Mouse (Mus musculus) MEL (cell line): ENCODE measurements around the gene Zfp646. TPM values are rescaled to one million over a fixed set of nuclear protein-coding genes. Genes with fewer than 3 reads are reported as not detected.
A peak's percentile ranks its signal among the peaks of the same experiment; 100 is the strongest.
"Not testable (repeated sequence)": the region's sequence is repeated elsewhere in the genome, so short reads cannot be mapped to it uniquely, and the experiment has no call there.

ENCODE experiments used
- DNase-seq: peaks from one replicate; pipeline ENCODE4 v3.0.0; 2011; ENCODE audit warnings: low read depth, low spot score
- H3K27ac ChIP-seq: 2 replicates; pipeline ENCODE4 v1.5.1; 2012; ENCODE audit warnings: low read depth, mild to moderate bottlenecking, control low read depth, low read length, moderate library complexity; ENCODE audit not compliant: control insufficient read depth
- H3K27me3 ChIP-seq, 2 experiments: fragments of 150-350 bp in 1 of 2; sonication (generic) in 1 of 2; 2 replicates each; pipeline ENCODE4 v1.6.1; 2012; ENCODE audit warnings: low read length in 2 of 2, mild to moderate bottlenecking in 2 of 2, improper control_type of control experiment in 1 of 2, moderate library complexity in 1 of 2; ENCODE audit not compliant: insufficient read depth in 2 of 2, control insufficient read depth in 1 of 2
- H3K36me3 ChIP-seq, 2 experiments: 2 replicates each; pipeline ENCODE4 v1.6.1; 2012 to 2014; ENCODE audit warnings: low read length in 2 of 2, improper control_type of control experiment in 1 of 2, inconsistent platforms in 1 of 2, mild to moderate bottlenecking in 1 of 2; ENCODE audit not compliant: insufficient read depth in 2 of 2, control insufficient read depth in 1 of 2
- H3K4me1 ChIP-seq, 2 experiments: fragments of 150-350 bp in 1 of 2; sonication (generic) in 1 of 2; 2 replicates each; pipeline ENCODE4 v1.6.1; 2012; ENCODE audit warnings: low read length in 2 of 2, improper control_type of control experiment in 1 of 2, mild to moderate bottlenecking in 1 of 2; ENCODE audit not compliant: insufficient read depth in 2 of 2, control insufficient read depth in 1 of 2
- H3K4me3 ChIP-seq, 2 experiments: fragments of 150-350 bp in 1 of 2; sonication (generic) in 1 of 2; 2 replicates each; pipeline ENCODE4 v1.5.1; 2012; ENCODE audit warnings: low read depth in 2 of 2, low read length in 2 of 2, mild to moderate bottlenecking in 2 of 2, moderate library complexity in 2 of 2, control low read depth in 1 of 2, improper control_type of control experiment in 1 of 2; ENCODE audit not compliant: control insufficient read depth in 1 of 2, insufficient read depth in 1 of 2
- H3K79me2 ChIP-seq: 2 replicates; pipeline ENCODE4 v1.6.1; 2012; ENCODE audit warnings: mild to moderate bottlenecking, low read length, moderate library complexity; ENCODE audit not compliant: control insufficient read depth, poor library complexity, insufficient read depth
- H3K9ac ChIP-seq: 2 replicates; pipeline ENCODE4 v1.6.1; 2012; ENCODE audit warnings: low read depth, mild to moderate bottlenecking, control low read depth, low read length, moderate library complexity; ENCODE audit not compliant: control insufficient read depth, poor library complexity, severe bottlenecking
- H3K9me3 ChIP-seq: fragments of 150-350 bp; sonication (generic); replicated peaks from 2 replicates; pipeline ENCODE4 v1.6.1; 2012; ENCODE audit warnings: mild to moderate bottlenecking, low read length, improper control_type of control experiment, moderate library complexity; ENCODE audit not compliant: insufficient read depth
- BHLHE40 ChIP-seq: IDR thresholded peaks from 2 replicates; pipeline ENCODE4 v1.6.1; 2012; ENCODE audit warnings: low read depth, mild to moderate bottlenecking, inconsistent platforms, low read length, improper control_type of control experiment, borderline replicate concordance
- CTCF ChIP-seq, 3 experiments: IDR thresholded peaks in 2 of 3; conservative IDR thresholded peaks in 1 of 3; 2 replicates each; pipeline ENCODE4 v1.5.1; 2011 to 2012; ENCODE audit warnings: low read length in 3 of 3, low read depth in 2 of 3, mild to moderate bottlenecking in 2 of 3, improper control_type of control experiment in 1 of 3, inconsistent platforms in 1 of 3, mixed read lengths in 1 of 3, moderate library complexity in 1 of 3; ENCODE audit not compliant: control insufficient read depth in 1 of 3, insufficient read depth in 1 of 3, poor library complexity in 1 of 3, severe bottlenecking in 1 of 3
- ELF1 ChIP-seq: IDR thresholded peaks from 2 replicates; pipeline ENCODE4 v1.6.1; 2014; ENCODE audit warnings: low read depth, mild to moderate bottlenecking, inconsistent platforms, low read length, improper control_type of control experiment, moderate library complexity
- MAX ChIP-seq: IDR thresholded peaks from 2 replicates; pipeline ENCODE4 v1.6.1; 2011; ENCODE audit warnings: low read length, improper control_type of control experiment
- MEF2A ChIP-seq: IDR thresholded peaks from 2 replicates; pipeline ENCODE4 v1.6.1; 2014; ENCODE audit warnings: low read depth, mild to moderate bottlenecking, inconsistent platforms, low read length, improper control_type of control experiment; ENCODE audit not compliant: poor library complexity, insufficient replicate concordance, severe bottlenecking; ENCODE audit errors: extremely low read depth
- NRF1 ChIP-seq: IDR thresholded peaks from 2 replicates; pipeline ENCODE4 v1.6.1; 2014; ENCODE audit warnings: low read depth, mild to moderate bottlenecking, inconsistent platforms, low read length, improper control_type of control experiment, moderate library complexity; ENCODE audit not compliant: poor library complexity, insufficient read depth, severe bottlenecking
- POLR2AphosphoS5 ChIP-seq: IDR thresholded peaks from 2 replicates; pipeline ENCODE4 v1.6.1; 2012; ENCODE audit warnings: low read depth, borderline replicate concordance, mild to moderate bottlenecking, inconsistent platforms, low read length, moderate library complexity, mixed read lengths
- RCOR1 ChIP-seq: IDR thresholded peaks from 2 replicates; pipeline ENCODE4 v1.6.1; 2012; ENCODE audit warnings: low read depth, mild to moderate bottlenecking, inconsistent platforms, low read length, improper control_type of control experiment
- SMC3 ChIP-seq: IDR thresholded peaks from 2 replicates; pipeline ENCODE4 v1.6.1; 2011; ENCODE audit warnings: low read depth, low read length, improper control_type of control experiment
- UBTF ChIP-seq: IDR thresholded peaks from 2 replicates; pipeline ENCODE4 v1.6.1; 2012; ENCODE audit warnings: low read depth, mild to moderate bottlenecking, inconsistent platforms, low read length, improper control_type of control experiment, moderate library complexity, borderline replicate concordance; ENCODE audit not compliant: insufficient read depth
- USF2 ChIP-seq, 2 experiments: IDR thresholded peaks; 2 replicates each; pipeline ENCODE4 v1.6.1; 2011 to 2012; ENCODE audit warnings: improper control_type of control experiment in 2 of 2, low read length in 2 of 2, borderline replicate concordance in 1 of 2, inconsistent platforms in 1 of 2, low read depth in 1 of 2, mild to moderate bottlenecking in 1 of 2; ENCODE audit not compliant: insufficient read depth in 1 of 2
- ZKSCAN1 ChIP-seq: IDR thresholded peaks from 2 replicates; pipeline ENCODE4 v1.6.1; 2012; ENCODE audit warnings: low read depth, mild to moderate bottlenecking, inconsistent platforms, low read length, improper control_type of control experiment, moderate library complexity
- polyA plus RNA-seq, 2 experiments: library from polyadenylated mRNA; stranded (reverse) in 1 of 2; unstranded in 1 of 2; fragments of >175 nt in 1 of 2; fragments of >200 nt in 1 of 2; gene quantifications; 2 replicates each; pipeline versions ENCODE4 v1.2.1 to v1.2.4; 2012; ENCODE audit warnings: low replicate concordance in 2 of 2, low read depth in 1 of 2; ENCODE audit not compliant: insufficient read length in 2 of 2, insufficient read depth in 1 of 2, missing spikeins in 1 of 2
- total RNA-seq: library from RNA; depleted of rRNA; stranded (reverse); fragments of 300-350 nt; gene quantifications from 2 replicates; pipeline ENCODE4 v1.2.3, GENCODE M21; 2012

The Zfp646 gene
- total and polyA plus RNA-seq, 3 experiments = 35.8 to 38.2 TPM; not detected in 1

GRCm38 (mm10) chr7:127837878-127838277, 38.1 kb upstream of the Zfp646 start:
- H3K36me3 ChIP-seq, H3K27me3 ChIP-seq, H3K27ac ChIP-seq, H3K4me3 ChIP-seq, H3K79me2 ChIP-seq, H3K4me1 ChIP-seq, H3K9ac ChIP-seq, H3K9me3 ChIP-seq: not testable (repeated sequence)
- peak in 2 of 3 experiments; percentile 10 to 34; a peak in 3 of 6 replicates for TF ChIP-seq CTCF (IDR thresholded peaks at IDR 0.05 in 2 of 3, conservative IDR thresholded peaks at IDR 0.05 in 1 of 3; ENCODE audit: control insufficient read depth in 1 of 3, insufficient read depth in 1 of 3, low read depth in 2 of 3, low read length in 3 of 3, poor library complexity in 1 of 3, severe bottlenecking in 1 of 3)
- peak; percentile 35 for DNase-seq

GRCm38 (mm10) chr7:127840031-127840430, 36.0 kb upstream of the Zfp646 start:
- H3K27me3 ChIP-seq, H3K36me3 ChIP-seq, H3K4me1 ChIP-seq, H3K9me3 ChIP-seq, H3K79me2 ChIP-seq, H3K4me3 ChIP-seq: not testable (repeated sequence)
- Histone ChIP-seq H3K9ac (peak overlapping the region; percentile 99; the same call in 1 of the 2 replicates), H3K27ac (peak overlapping the region; percentile 98)
- TF ChIP-seq CTCF (IDR thresholded peaks at IDR 0.05 in 2 of 3, conservative IDR thresholded peaks at IDR 0.05 in 1 of 3; ENCODE audit: control insufficient read depth in 1 of 3, insufficient read depth in 1 of 3, low read depth in 2 of 3, low read length in 3 of 3, poor library complexity in 1 of 3, severe bottlenecking in 1 of 3) = peak in 1 of 3 experiments; percentile 17; a peak in 1 of 6 replicates
- DNase-seq = peak; percentile 27

- no peaks in the 10 kb centered on the region for H3K27me3 ChIP-seq
- H3K9ac ChIP-seq = peak overlapping the region; percentile 99
- peaks cover 0 to 7% of the 10 kb centered on the region in 2 experiments; a peak in 1 of 4 replicates for H3K36me3 ChIP-seq
- peak overlapping the region; percentile 35 to 57 for H3K4me3 ChIP-seq
- H3K4me1 ChIP-seq = 0 out of 4 replicates have a peak, but pooled peaks cover 0 to 10% of the 10 kb centered on the region in 2 experiments
- TF ChIP-seq MAX = no peak
- TF ChIP-seq UBTF = no peak
- TF ChIP-seq BHLHE40 = no peak
- TF ChIP-seq SMC3 = no peak
- TF ChIP-seq ZKSCAN1 = no peak
- TF ChIP-seq NRF1 = no peak
- no peak for TF ChIP-seq MEF2A
- TF ChIP-seq ELF1 = no peak
- no peak for TF ChIP-seq POLR2AphosphoS5
- no peak for TF ChIP-seq RCOR1
- no peak for TF ChIP-seq USF2 (IDR thresholded peaks at IDR 0.05; ENCODE audit: borderline replicate concordance in 1 of 2, insufficient read depth in 1 of 2, low read depth in 1 of 2, low read length in 2 of 2)
- H3K9me3 ChIP-seq = no peaks in the 10 kb centered on the region
- H3K27ac ChIP-seq = peak overlapping the region; percentile 98
- H3K79me2 ChIP-seq = peaks cover 7% of the 10 kb centered on the region; the same call in 1 of the 2 replicates
- peak; percentile 79 for DNase-seq
Observed at GRCm38 (mm10) chr7:127840886-127841285, 35.1 kb upstream of the Zfp646 start.
